Mouse (Mus musculus): ENCODE measurements around the gene Ubap1l.
A peak's percentile ranks its signal among the peaks of the same experiment; 100 is the strongest.

Gene Ubap1l

DNA sequence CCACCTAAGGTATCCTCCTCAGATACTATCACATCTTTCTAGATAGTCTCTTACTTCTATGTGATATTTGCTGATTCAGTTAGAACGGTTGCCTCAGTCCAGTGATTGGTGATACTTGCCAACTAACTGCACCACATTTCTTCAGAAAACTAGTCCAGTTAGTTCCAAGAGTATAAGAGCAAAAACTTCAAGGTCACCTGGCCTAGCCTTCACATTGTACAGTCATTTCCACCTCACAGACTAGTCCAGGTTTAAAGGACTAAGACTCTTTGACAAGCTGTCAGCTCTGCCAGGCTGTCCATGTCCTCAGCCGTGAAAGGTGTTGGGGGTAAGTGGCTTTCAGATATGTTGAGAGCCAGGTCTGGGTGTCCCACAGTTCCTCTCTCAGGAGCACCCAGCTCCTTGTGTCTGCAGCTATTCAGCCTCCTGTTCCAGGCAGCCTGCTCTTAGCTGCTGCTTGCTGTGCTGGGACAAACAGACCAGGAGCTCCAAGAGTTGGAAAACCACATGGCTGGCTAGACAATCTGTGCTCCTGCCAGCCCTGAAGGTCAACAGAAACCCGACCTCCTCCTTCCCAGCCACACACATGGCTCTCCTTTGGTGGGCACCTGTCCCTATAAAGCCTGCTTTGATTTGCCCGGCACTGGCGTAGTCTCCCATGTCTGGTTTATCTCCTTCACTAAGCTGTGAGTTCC, 13.8 kb downstream of the Ubap1l start:
- no peak for DNase-seq

DNA sequence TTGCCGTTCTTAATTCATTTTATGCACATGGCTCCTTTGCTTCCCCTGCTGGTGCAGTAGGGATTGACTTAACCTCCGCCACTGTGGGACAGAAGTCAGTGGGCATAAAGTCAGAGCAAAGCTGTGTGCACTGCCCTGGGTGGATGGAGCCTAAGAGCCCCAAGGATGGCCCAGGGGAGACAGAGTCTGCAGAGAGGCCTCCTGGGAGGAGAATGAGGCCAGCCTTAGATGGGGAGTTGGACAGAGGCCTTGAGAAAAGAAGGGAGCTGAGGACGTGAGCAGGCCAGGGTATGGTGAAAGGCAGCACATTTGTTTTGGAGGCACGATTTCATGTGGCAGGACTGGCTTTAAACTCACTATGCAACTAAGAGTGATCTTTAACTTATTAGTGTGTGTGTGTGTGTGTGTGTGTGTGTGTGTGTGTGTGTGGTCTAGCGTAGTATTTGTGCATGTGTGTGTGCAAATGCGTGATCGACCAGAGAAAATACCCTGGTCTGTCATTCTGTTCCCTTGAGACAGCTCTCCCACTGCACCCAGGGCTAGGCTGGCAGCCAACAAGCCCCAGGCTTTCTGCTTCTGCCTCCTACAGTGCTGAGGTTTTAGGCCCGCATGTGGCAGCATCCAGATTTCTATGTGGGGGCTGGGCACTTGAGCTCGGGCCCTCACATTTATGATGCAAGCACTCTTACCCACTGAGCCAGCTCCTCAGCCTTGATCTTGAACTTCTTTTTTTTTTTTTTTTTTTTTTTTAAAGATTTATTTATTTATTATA, 14.5 kb downstream of the Ubap1l start:
- no peak for DNase-seq

DNA sequence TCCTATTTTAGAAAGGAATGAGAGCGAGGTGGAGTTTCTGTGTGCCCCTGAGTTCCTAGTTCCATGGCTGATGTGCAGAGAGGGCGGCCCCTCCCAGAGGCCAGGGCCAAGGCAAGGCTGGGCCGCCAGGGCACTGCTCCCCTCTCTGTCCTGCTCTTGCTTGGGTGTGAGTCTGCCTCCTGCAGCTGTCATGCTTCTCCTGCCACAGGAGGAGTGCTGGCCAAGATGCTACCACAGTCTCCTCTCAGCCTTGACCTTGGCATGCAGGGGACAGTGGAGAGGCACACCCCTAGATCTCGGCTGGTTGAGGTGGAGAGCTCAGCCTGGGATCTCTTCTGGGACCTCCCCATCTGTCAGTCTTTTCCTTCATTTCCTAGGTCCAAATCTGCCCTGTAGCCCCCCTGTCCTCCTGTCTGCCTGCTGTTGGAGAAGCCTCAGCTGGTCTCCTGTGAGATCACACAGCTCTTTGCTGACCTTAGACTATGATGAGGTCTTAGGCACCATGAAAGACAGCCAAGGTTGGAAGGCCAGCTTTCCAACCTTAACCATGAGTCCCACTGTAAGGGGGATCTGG, 20.3 kb downstream of the Ubap1l start:
- no peak for DNase-seq

DNA sequence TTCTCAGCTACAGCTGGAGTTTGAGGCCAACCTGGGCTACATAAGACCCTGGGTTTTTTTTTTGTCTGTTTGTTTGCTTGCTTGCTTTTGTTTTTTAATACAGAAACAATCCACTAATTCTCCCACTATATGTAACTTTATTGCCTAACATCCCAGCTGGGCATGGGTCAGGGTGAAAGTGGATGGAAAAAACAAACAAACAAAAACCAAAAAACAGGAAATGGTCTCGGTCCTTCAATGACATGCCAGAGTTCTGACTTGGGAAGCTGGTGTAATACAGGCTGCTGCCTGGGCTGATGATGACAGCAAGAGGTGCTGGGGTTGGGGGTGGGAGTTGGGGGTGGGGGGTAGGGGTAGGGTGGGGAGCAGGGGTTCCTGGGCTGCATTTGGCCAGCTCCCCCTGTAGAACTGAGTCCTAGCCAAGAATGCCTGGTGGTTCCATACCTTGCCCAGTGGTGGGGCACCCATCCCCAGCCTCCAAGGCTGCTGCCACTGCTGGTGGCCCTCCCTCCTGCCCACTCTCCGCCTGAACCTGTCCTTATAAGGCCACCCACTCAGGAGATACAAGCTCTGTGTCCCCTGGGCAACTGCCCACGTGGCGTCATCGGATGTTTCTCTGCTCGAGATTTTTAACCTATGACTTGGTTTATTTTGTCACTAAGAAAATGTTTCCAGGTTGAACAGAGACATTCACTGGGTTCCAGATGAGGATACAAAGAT, 21.4 kb downstream of the Ubap1l start:
- no peak for DNase-seq

DNA sequence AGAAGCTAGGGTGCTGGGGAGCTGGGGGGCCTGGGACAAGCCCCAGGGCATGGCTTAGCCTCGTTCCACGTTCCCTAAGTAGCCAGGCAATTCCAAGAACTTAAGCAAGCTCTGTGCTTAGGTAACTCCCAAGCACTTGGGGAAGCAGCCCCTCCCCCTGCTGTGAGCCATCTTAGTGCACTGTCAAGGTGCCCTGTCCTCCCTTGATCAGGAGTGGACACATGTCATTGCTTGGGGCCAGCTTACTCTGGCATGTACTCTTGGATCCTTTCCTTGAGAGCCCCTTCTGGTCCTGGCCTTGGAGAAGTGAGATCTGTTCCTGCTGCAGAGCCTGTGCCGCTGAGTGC, 21.9 kb downstream of the Ubap1l start:
- peak in 1 of 2 experiments; percentile 30 for DNase-seq

DNA sequence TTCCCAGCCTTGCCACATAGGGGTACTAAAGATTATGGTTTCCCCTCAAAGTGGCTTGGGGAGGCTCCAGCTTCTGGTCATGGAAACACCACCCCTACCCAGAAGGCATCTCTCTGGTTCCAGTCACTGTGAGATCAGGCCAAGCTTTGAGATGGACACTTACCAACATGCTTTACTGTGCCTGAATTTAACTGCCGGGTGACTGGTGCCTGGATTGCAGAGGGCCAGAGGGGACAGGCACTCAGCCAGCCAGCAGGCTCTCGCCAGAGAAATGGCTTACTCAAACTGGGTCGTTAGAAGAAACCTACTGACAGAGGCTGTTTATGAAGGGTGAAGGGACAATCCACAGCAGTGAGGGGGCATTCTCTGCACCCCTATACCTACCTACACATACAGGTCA, 23.4 kb downstream of the Ubap1l start:
- DNase-seq: peak in 1 of 2 experiments; percentile 31

DNA sequence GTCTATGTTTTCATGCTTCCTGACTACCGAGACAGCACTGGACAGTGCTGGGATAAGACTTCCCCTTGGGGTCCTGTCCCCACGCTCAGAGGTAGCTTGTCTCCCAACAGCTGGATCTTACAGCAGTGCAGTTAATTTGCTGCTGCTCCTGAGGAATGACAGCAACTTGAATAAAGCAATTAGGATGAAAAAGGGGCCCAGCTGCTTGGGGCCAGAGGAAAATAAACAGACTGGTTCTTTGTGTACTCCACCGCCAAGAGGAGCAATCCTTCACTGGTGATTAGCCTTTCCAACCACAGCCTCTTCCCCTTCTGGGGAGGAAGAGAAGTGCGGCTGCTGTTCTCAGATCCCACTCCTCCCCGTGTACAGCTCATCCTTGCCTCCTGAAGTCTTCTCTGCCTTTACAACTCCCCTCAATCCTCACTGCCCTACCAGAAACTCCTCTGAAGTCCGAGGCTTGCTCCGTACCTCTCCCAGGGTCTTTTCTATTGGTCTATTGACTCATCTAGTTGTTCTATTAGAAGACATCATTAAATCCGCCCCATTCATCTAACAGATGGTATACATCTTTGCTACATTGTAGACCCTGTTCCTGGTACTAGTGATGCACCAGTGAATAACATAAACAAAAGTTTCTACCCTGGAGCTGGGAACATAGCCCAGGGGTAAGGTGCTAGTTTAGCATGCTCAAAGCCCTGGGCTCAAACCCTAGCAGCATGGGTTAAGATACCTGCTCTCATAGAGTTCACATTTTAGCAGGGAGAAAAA, 25.7 kb downstream of the Ubap1l start:
- DNase-seq: no peak

DNA sequence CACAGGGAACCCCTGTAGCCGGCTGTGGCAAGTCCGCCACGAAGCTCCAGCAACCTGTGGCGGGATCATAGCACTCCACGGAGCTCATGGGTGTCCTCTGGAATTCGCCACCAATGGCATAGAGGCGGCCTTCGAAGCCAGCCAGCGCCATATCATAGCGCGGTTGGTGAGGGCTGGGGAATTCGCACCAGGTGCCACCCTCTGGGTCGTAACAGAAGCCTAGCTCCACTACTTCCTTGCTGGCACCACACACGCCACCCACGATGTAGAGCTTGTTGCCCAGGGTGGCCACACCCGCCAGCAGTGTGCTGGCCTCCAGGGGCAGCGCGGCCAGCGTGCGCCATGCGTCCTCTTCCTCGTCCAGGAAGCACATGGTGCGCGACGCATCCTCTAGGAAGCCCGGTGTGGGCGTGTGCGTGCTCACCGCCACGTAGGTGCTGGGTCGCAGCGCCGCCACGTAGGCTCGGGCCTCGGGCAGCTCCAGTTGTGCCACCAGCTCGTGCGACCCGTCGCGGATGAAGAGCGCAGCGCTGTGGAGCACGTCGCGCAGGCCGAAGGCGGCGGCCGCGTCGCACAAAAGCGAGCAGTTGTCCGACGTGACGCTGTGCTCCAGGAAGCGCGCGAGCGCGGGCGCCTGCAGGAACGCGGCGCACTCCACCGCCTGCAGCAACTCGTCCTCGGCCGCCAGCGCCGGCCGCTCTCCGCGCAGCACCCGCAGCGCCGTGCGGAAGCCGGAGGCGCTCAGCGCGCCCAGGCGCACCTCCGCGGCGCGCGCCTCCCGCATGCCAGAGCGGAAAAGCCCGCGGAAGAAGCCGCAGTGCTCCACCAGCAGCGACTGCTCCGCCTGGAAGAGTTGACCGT, 30.1 kb downstream of the Ubap1l start:
- DNase-seq: no peak

DNA sequence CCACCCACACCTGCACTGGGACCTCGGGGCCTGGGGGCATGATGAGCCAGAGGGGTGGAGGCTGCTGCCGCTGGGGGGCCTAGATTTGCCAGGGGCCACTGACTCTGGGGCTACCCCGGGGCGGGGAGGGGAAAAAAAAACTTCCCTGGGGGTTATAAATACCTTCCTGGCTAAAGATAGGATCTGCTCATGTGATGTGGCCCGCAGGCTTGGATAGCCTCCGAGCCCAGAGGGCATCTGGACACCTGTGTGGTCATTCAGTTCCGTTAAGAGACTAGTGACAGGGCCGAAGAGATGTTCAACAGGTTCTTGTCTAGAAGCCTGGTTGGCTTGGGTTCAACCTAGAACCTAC, 30.7 kb downstream of the Ubap1l start, which contains the start of gene Kbtbd13:
Kbtbd13 (minus strand) TSS at position 40 of the 352 bp plus-strand sequence.
- DNase-seq: no peak

DNA sequence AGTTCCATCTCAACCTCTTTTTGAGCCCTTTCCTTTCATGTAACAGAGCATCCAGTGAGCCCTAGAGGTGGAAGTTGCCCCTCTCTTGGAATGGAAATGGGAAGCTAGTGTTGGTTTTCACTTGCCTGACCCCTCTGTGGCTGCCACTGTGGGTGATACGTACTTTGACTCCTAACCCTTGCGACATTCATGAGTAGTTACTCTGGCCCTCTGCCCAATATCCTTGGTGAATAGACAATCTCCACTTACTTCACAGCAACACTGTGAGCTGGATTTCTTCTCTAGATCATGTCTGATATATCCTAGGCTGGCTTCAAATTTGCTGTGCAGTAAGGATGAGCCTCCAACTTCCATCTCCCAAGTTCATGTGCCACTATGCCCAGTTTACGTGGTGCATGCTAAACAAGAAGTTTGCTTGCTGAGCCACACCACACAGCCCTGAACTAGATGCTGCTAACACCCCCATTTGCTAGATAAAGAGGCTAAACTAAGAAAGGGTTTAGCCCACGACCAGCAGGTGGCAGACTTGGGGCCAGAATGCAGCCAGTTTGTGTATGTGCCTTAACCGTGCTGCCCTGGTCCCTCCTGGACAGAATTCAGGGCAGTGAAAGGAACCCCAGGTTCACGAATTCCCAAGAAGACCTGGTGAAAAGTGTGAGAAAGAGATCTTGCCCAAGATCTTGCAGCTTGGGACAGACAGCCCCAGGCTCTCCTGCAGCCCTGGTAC, 32.0 kb downstream of the Ubap1l start:
- DNase-seq: peak; percentile 63 to 81

DNA sequence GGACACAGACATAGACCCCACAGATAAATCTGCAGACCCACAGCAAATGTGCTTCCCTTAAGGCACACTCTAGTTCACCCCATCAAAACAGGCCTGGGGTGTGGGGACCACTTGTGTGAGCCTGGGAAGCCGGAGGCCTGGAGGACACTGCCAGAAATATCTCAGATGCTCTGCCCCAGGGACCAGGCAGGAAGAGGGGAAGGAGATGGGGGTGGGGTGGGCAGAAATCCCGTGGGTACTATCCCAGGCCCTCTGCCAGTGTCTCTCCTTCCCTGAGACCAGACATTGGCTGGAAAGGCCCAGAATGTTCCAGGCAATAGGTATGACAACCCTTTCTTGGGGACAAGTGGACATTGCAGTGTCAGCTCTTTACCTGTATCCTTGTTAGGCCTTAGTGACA, 32.8 kb downstream of the Ubap1l start:
- DNase-seq: no peak

DNA sequence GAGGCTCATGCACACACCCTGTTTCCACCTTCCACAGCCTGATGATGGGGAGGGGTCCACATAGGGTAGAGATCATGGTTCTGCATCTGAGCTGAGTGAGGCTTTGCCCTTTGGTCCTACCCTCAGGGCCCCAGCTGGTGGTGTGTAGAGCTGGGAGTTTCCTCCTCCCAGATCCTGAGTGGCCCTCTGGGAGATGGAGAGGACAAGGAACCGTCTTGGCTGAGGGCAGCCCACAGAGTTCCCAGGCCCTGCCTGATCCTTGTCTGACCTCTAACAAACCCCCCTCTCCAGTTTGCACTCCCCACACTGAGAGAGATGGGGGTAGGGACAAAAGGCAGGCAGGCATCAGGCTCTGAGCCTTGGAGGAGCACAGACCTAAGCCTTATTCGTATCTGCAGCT, 33.5 kb downstream of the Ubap1l start:
- DNase-seq: no peak

DNA sequence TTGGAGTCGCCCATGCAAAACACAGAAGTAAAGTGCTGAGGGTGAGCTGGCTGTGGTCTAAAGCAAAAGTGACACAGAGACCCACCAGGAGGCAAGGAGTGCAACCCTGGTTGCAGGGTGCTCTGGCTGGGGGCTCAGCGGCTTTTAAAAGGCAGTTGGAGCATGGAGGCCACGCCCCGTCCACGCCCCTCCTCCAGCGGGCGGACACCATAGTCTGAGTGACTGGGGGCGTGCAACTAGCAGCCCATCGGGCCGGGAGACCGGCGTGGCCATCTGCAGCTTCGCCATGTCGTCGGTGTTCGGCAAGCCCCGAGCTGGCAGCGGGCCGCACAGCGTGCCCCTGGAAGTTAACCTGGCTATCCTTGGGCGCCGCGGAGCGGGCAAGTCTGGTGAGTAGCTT, 37.4 kb downstream of the Ubap1l start, which contains the start of gene Rasl12:
Rasl12 (plus strand) TSS at position 228 of the 400 bp plus-strand sequence.
- peak; percentile 52 to 69 for DNase-seq

DNA sequence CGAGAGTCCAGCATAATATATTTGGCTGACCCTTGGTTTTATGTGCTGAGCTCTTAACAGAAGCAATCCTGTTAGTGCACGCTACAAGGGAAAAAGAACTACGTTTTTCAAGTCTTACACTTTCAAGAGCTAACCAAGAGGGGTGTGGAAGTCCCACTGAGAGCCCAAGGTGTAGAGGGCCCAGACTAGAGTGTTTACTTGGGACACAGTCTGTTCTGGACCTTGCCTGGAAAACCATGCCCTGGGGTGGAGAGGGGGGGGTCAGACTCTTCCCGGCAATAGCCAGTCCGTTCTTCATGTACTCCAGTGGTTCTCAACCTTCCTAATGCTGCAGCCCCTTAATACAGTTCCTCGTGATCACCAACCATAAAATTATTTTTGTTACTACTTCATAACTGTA, 39.1 kb downstream of the Ubap1l start:
- no peak for DNase-seq

DNA sequence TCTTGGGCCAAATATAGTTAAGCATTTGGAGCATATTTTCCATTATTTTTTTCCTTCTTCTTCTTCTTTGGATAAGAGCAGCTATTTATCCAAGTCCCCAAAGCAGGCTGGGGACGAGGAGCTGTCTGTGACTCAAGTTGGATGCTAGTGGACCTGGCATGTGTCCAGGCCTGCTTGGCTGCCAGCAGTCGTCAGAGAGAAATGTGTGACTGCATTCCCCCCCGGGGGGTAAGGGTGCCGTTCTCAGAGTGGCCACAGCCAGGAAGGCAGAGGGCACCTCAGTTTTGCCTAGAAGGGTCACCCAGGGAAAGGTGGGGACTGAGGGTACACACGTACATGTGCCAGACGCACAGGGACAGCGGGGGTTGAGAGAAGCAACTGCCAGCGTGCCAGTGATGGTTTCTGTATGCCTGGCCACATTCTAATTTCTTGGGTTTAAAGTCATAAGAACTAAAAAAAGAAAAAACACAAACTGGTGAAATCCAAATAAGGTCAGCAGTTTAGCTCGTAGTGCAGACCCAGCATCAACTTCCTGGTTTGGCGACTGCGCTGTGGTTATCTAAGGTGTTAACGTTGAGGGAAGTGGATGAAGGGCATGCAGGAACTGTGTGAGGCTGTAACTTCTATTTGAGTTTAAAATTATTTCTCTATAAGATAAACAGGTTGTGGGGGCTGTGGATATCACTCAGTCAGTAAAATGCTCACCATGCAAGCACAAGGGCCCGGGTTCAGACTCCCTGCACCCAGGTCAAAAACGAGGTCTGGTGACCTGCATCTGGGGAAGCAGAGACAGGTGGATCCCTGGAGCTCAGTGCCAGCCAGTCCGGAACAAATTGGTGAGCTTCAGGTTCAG, 43.7 kb downstream of the Ubap1l start:
- DNase-seq: peak; percentile 81 to 87

DNA sequence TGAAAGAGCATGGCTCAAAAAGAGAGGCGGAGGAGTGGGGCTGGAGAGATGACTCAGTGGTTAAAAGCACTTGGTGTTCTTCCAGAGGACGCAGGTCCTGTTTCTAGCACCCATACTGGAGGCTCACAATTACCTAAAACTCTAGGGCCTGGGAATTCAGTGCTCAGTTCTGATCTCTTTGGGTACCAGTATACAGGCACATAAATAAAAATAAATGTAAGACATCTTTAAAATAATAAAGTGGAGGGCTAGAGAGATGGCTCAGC, 44.3 kb downstream of the Ubap1l start:
- DNase-seq: no peak

DNA sequence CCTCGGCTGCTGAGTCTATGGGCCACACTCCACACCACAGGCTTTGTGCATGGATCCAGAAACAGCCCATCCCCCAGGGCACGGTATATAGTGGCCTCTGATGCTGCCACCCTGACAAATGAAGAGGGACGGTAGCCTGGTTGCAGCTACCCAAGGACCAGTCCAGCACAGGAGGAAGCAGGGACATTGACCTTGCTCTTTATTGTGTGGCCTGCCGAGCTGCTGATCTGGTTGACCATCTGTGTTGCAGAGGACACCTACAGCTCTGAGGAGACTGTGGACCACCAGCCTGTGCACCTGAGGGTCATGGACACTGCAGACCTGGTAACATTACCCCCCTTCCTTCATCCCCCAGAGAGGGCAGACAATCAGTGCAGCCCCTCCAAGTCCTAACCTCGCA, 46.5 kb downstream of the Ubap1l start:
- no peak for DNase-seq

DNA sequence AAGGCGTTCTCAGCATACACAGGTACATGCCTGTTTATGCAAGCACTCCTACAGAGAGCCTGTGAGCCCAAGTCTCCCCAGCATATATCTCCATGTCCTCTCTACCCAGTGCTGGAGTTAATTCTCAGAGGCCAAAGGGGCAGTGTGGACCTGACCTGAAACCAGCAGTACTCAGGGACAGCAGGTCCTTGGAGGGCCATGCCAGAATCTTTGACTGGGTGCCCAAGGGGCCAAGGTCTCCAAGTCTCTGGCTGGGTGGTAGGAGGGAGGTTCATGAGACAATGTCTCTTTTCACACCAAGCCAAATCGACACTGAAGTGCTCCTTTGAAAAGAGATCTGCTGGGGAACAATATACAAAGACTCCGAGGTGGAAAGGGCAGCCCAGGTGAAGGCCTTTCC, 47.0 kb downstream of the Ubap1l start:
- no peak for DNase-seq

DNA sequence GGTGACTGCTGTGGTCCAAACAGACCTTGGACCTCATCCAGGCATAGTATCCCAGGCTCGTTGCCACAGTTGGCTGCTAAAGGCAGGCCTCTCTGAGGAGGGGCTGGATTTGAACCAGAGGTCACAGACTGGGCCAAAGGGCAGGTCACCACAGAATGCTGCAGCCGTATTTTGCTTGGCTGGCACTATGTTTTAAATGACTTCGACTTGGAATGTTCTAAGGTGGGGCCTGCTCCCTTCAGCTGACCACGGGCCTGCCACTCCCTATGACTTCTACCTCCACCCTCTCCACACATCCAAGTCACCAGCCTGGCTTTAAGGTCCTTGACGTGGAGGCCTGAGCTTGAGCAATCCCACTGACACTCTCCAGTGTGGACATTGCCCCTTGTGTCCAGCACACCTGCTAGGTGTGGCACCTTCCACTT, 48.0 kb downstream of the Ubap1l start:
- DNase-seq: no peak

DNA sequence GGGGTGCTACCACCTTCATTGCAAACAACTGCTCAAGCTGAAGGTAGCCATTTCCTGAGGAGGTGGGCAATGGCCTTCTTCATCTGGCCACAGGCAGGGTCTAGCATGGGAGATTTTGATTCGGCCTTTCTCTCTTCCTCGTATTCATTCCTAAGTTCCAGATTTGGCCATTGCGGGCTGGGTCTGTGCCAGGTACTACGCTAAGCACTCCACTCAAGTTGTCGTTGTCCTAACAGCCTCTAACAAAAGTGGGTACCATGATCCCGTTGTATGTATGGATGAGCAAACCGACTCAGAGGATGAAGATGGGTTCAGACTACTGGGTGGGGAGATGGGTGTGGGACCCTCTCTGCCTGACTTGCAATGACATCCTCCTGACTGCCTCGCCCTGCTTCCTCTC, 49.5 kb downstream of the Ubap1l start:
- DNase-seq: no peak
